Mouse (Mus musculus): ENCODE results near the gene Tcp10b. TPM values are rescaled to one million over a fixed set of nuclear protein-coding genes. Genes with fewer than 3 reads are reported as not detected.
"Not testable (repeated sequence)": the region's sequence is repeated elsewhere in the genome, so short reads cannot be mapped to it uniquely, and the experiment has no call there.

The Tcp10b gene
- polyA plus RNA-seq, 1 experiment from 2014 or later = 0.16 TPM

DNA sequence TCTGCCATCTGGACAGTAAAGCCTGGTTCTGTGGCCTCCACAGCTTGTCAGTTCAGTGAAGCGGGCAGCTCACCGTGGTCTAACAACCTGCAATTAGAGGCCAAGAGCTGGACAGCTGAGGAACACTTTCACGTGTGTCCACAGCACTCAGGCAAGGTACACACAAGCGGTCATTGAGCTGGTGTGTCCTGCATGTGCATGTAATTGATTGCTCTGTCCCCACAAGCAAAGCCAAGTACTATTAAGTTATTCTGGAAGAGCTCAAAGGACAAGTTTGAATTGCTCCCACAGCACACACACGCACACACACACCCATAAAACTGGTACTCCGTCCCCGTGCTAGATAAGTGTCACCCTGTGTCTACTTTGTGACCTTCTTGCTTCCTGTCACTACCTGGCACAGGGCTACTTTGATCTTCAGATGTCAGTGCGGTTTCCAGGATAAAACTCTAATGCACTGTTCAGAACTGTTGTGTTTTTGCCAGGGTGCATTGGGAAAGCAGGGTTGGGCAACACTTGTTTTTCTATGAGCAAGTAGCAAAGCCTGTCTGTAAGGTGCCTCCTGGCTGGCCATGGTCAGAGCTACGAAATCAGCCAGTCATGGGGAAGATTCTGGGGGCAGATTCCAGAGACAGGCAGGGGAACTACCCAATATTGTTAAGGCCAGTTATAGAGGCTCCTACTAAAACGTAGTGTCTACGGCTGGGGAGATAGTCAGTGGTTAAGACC is 69.0 kb downstream of the Tcp10b start:
- H3K4me1 ChIP-seq (replicated peaks; ENCODE audit: control insufficient read depth, insufficient read depth, low read length); H3K36me3 ChIP-seq (ENCODE audit: control insufficient read depth, insufficient read depth, low read length); H3K4me3 ChIP-seq (ENCODE audit: low read depth, low read length); H3K9me3 ChIP-seq (ENCODE audit: control insufficient read depth, low read length); H3K4me2 ChIP-seq (ENCODE audit: low read depth, low read length, severe bottlenecking); H3K9ac ChIP-seq (ENCODE audit: low read length); H3K27ac ChIP-seq (ENCODE audit: low read depth, low read length); ATAC-seq (replicated peaks; ENCODE audit: low FRiP score); H3K27me3 ChIP-seq (ENCODE audit: control insufficient read depth, insufficient read depth, low read length); DNase-seq (ENCODE audit: low spot score): not testable (repeated sequence)
- 86% methylated on average over 7 of the region's 11 CpGs for WGBS

- not testable (repeated sequence) for H3K4me2 ChIP-seq (ENCODE audit: low read depth, low read length, severe bottlenecking); H3K27me3 ChIP-seq (ENCODE audit: control insufficient read depth, insufficient read depth, low read length); ATAC-seq (replicated peaks; ENCODE audit: low FRiP score); H3K9ac ChIP-seq (ENCODE audit: low read length); H3K36me3 ChIP-seq (ENCODE audit: control insufficient read depth, insufficient read depth, low read length); DNase-seq (ENCODE audit: low spot score); H3K9me3 ChIP-seq (ENCODE audit: control insufficient read depth, low read length); H3K4me1 ChIP-seq (replicated peaks; ENCODE audit: control insufficient read depth, insufficient read depth, low read length); H3K27ac ChIP-seq (ENCODE audit: low read depth, low read length); H3K4me3 ChIP-seq (ENCODE audit: low read depth, low read length)
- 79% methylated on average over 3 of the region's 4 CpGs for WGBS
These were observed 70.8 kb downstream of the Tcp10b start, which contains the start of gene Unc93a for GRCm38 (mm10) chr17:13131710-13132109. Gene Unc93a, minus strand, starts transcription at chr17:13131810.

Other genes starting within 250 kb of the Tcp10b start
- gene Mas1, start 193.0 kb upstream of the Tcp10b start, polyA plus RNA-seq (2014; fragmentation: Nextera tagmentation; extraction: Ambion mirVana) = 0.29 TPM in 1 of 2 replicates, not detected in the other
- gene Mrgprh, start 185.1 kb upstream of the Tcp10b start, polyA plus RNA-seq (2014; fragmentation: Nextera tagmentation; extraction: Ambion mirVana) = not detected in 2 replicates
- 1.8 and 2.3 TPM in 2 replicates for gene Pnldc1, start 150.9 kb upstream of the Tcp10b start, polyA plus RNA-seq (2014; fragmentation: Nextera tagmentation; extraction: Ambion mirVana)
- gene Tcp1, start 145.4 kb upstream of the Tcp10b start, polyA plus RNA-seq (2014; fragmentation: Nextera tagmentation; extraction: Ambion mirVana) = 497 and 535 TPM in 2 replicates
- 172 and 187 TPM in 2 replicates for gene Mrpl18, start 144.8 kb upstream of the Tcp10b start, polyA plus RNA-seq (2014; fragmentation: Nextera tagmentation; extraction: Ambion mirVana)
- 0.87 and 1.3 TPM in 2 replicates for gene Acat3, start 120.5 kb upstream of the Tcp10b start, polyA plus RNA-seq (2014; fragmentation: Nextera tagmentation; extraction: Ambion mirVana)
- gene Acat2, start 100.4 kb upstream of the Tcp10b start, polyA plus RNA-seq (2014; fragmentation: Nextera tagmentation; extraction: Ambion mirVana) = 324 and 345 TPM in 2 replicates
- gene Wtap, start 66.9 kb upstream of the Tcp10b start, polyA plus RNA-seq (2014; fragmentation: Nextera tagmentation; extraction: Ambion mirVana) = 140 and 141 TPM in 2 replicates
- gene Sod2, start 54.3 kb upstream of the Tcp10b start, polyA plus RNA-seq (2014; fragmentation: Nextera tagmentation; extraction: Ambion mirVana) = 107 and 115 TPM in 2 replicates
- gene Gpr31b, start 8.8 kb upstream of the Tcp10b start, polyA plus RNA-seq (2014; fragmentation: Nextera tagmentation; extraction: Ambion mirVana) = 0.23 TPM in 1 of 2 replicates, not detected in the other
- not detected in 2 replicates for gene Unc93a, start 70.7 kb downstream of the Tcp10b start, polyA plus RNA-seq (2014; fragmentation: Nextera tagmentation; extraction: Ambion mirVana)
- not detected in 2 replicates for gene Smok2a, start 160.1 kb downstream of the Tcp10b start, polyA plus RNA-seq (2014; fragmentation: Nextera tagmentation; extraction: Ambion mirVana)
- gene Smok2b, start 169.2 kb downstream of the Tcp10b start, polyA plus RNA-seq (2014; fragmentation: Nextera tagmentation; extraction: Ambion mirVana) = not detected in 2 replicates

Data from forebrain, embryonic 11.5 days (tissue).